Mouse (Mus musculus) forebrain, embryonic 10.5 days (tissue): ENCODE results near the gene Crip1. TPM values are rescaled to one million over a fixed set of nuclear protein-coding genes. Genes with fewer than 3 reads are reported as not detected.

Experiments
- DNase-seq: peaks from one replicate; pipeline ENCODE4 v3.0.0-alpha.2; 2017; ENCODE audit warnings: low spot score; ENCODE audit errors: extremely low spot score
- H3K27ac ChIP-seq: fragments of 300-500 bp; sonication (generic); 2 replicates; pipeline ENCODE4 v1.5.1; 2016; ENCODE audit warnings: mild to moderate bottlenecking
- H3K27me3 ChIP-seq: fragments of 300-500 bp; sonication (generic); 2 replicates; pipeline ENCODE4 v1.6.1; 2016; ENCODE audit warnings: mild to moderate bottlenecking; ENCODE audit not compliant: poor library complexity, severe bottlenecking
- H3K36me3 ChIP-seq: fragments of 300-500 bp; sonication (generic); replicated peaks from 2 replicates; pipeline ENCODE4 v1.6.1; 2016; ENCODE audit warnings: mild to moderate bottlenecking, moderate library complexity
- H3K4me1 ChIP-seq: fragments of 300-500 bp; sonication (generic); 2 replicates; pipeline ENCODE4 v1.6.1; 2016
- H3K4me3 ChIP-seq: fragments of 300-500 bp; sonication (generic); 2 replicates; pipeline ENCODE4 v1.5.1; 2016; ENCODE audit warnings: mild to moderate bottlenecking, moderate library complexity
- H3K9me3 ChIP-seq: fragments of 300-500 bp; sonication (generic); 2 replicates; pipeline ENCODE4 v1.6.1; 2016; ENCODE audit warnings: mild to moderate bottlenecking, moderate library complexity
- WGBS: fragments of 180-500 bp; shearing (Covaris S2); methylation state at CpG from one replicate; pipeline ENCODE4 v1.1.7; 2016; 5-methylcytosine and 5-hydroxymethylcytosine counted together
- polyA plus RNA-seq: library from polyadenylated mRNA; unstranded; fragments of >200 nt; fragmentation: Nextera tagmentation; extraction: Ambion mirVana; gene quantifications from 2 replicates; pipeline ENCODE4 v1.2.1, GENCODE M21; 2016

Crip1 gene
- polyA plus RNA-seq, 1 experiment from 2014 or later: 59.2 TPM

- no peak overlapping the region for H3K4me3 ChIP-seq
- H3K27ac ChIP-seq: no peak overlapping the region
- peaks cover 76% of the 10 kb centered on the region for H3K36me3 ChIP-seq
- H3K4me1 ChIP-seq: peaks cover 15% of the 10 kb centered on the region
- no peak for DNase-seq
- no peaks in the 10 kb centered on the region for H3K27me3 ChIP-seq
- WGBS: 87% methylated on average over 4 of the region's 4 CpGs
- peaks cover 6% of the 10 kb centered on the region for H3K9me3 ChIP-seq
These were observed 38.5 kb upstream of the Crip1 start for GRCm38 (mm10) chr12:113107431-113108124.

- WGBS: 92% methylated on average over 17 of the region's 17 CpGs
- Histone ChIP-seq H3K4me1 (0 out of 2 replicates have a peak, but pooled peaks cover 5% of the 10 kb centered on the region), H3K4me3 (no peak overlapping the region), H3K27ac (no peak overlapping the region), H3K9me3 (peaks cover 6% of the 10 kb centered on the region), H3K36me3 (peaks cover 76% of the 10 kb centered on the region), H3K27me3 (no peaks in the 10 kb centered on the region)
- no peak for DNase-seq
These were observed 37.4 kb upstream of the Crip1 start for GRCm38 (mm10) chr12:113108528-113109283.

GRCm38 (mm10) chr12:113109801-113110200, 36.3 kb upstream of the Crip1 start:
- WGBS: 91% methylated on average over 10 of the region's 10 CpGs
- Histone ChIP-seq H3K4me3 (no peak overlapping the region), H3K36me3 (peaks cover 76% of the 10 kb centered on the region), H3K9me3 (peaks cover 6% of the 10 kb centered on the region), H3K27ac (no peak overlapping the region), H3K27me3 (no peaks in the 10 kb centered on the region), H3K4me1 (no peaks in the 10 kb centered on the region)
- DNase-seq: no peak

GRCm38 (mm10) chr12:113114141-113114540, 32.0 kb upstream of the Crip1 start:
- WGBS: 93% methylated on average over 4 of the region's 4 CpGs
- no peak for DNase-seq
- H3K36me3 ChIP-seq: peaks cover 84% of the 10 kb centered on the region

GRCm38 (mm10) chr12:113114856-113115538, 31.1 kb upstream of the Crip1 start:
- Histone ChIP-seq H3K36me3 (peaks cover 88% of the 10 kb centered on the region), H3K27me3 (no peaks in the 10 kb centered on the region), H3K27ac (no peak overlapping the region), H3K4me1 (no peaks in the 10 kb centered on the region), H3K9me3 (no peaks in the 10 kb centered on the region), H3K4me3 (no peak overlapping the region)
- no peak for DNase-seq
- 89% methylated on average over 16 of the region's 16 CpGs for WGBS

More at GRCm38 (mm10) chr12:113114141-113114540, 32.0 kb upstream of the Crip1 start:
- H3K4me3 ChIP-seq: no peak overlapping the region
- no peaks in the 10 kb centered on the region for H3K9me3 ChIP-seq
- H3K27ac ChIP-seq: no peak overlapping the region
- H3K27me3 ChIP-seq: no peaks in the 10 kb centered on the region
- no peaks in the 10 kb centered on the region for H3K4me1 ChIP-seq

- WGBS: 86% methylated on average over 20 of the region's 20 CpGs
- Histone ChIP-seq H3K4me3 (no peak overlapping the region), H3K4me1 (no peaks in the 10 kb centered on the region), H3K27ac (no peak overlapping the region), H3K27me3 (no peaks in the 10 kb centered on the region), H3K9me3 (no peaks in the 10 kb centered on the region), H3K36me3 (peaks cover 98% of the 10 kb centered on the region)
- DNase-seq: peak; percentile 75
These were observed 26.4 kb upstream of the Crip1 start for GRCm38 (mm10) chr12:113119516-113120410.

- H3K27ac ChIP-seq: no peak overlapping the region
- no peak for DNase-seq
- H3K4me3 ChIP-seq: no peak overlapping the region
- no peaks in the 10 kb centered on the region for H3K9me3 ChIP-seq
- peaks cover 100% of the 10 kb centered on the region for H3K36me3 ChIP-seq
- no peaks in the 10 kb centered on the region for H3K4me1 ChIP-seq
- 91% methylated on average over 6 of the region's 6 CpGs for WGBS
- no peaks in the 10 kb centered on the region for H3K27me3 ChIP-seq
These were observed 21.4 kb upstream of the Crip1 start for GRCm38 (mm10) chr12:113124726-113125125.

GRCm38 (mm10) chr12:113130732-113131131, 15.4 kb upstream of the Crip1 start:
- no peak for DNase-seq
- Histone ChIP-seq H3K27ac (no peak overlapping the region), H3K36me3 (peaks cover 100% of the 10 kb centered on the region), H3K4me3 (no peak overlapping the region), H3K9me3 (no peaks in the 10 kb centered on the region), H3K27me3 (no peaks in the 10 kb centered on the region), H3K4me1 (no peaks in the 10 kb centered on the region)
- 93% methylated on average over 8 of the region's 8 CpGs for WGBS

- H3K27ac ChIP-seq: no peak overlapping the region
- H3K36me3 ChIP-seq: peaks cover 100% of the 10 kb centered on the region
- WGBS: 96% methylated on average over 14 of the region's 14 CpGs
- no peaks in the 10 kb centered on the region for H3K4me1 ChIP-seq
- H3K9me3 ChIP-seq: no peaks in the 10 kb centered on the region
- H3K27me3 ChIP-seq: no peaks in the 10 kb centered on the region
- DNase-seq: no peak
- no peak overlapping the region for H3K4me3 ChIP-seq
These were observed 14.5 kb upstream of the Crip1 start for GRCm38 (mm10) chr12:113131601-113132000.

GRCm38 (mm10) chr12:113132567-113132966, 13.5 kb upstream of the Crip1 start:
- 96% methylated on average over 2 of the region's 2 CpGs for WGBS
- Histone ChIP-seq H3K9me3 (no peaks in the 10 kb centered on the region), H3K4me3 (no peak overlapping the region), H3K27ac (no peak overlapping the region), H3K4me1 (peaks cover 3% of the 10 kb centered on the region; the same call in 1 of the 2 replicates), H3K27me3 (no peaks in the 10 kb centered on the region), H3K36me3 (peaks cover 100% of the 10 kb centered on the region)
- DNase-seq: no peak

GRCm38 (mm10) chr12:113133260-113133659, 12.9 kb upstream of the Crip1 start:
- no peaks in the 10 kb centered on the region for H3K27me3 ChIP-seq
- H3K9me3 ChIP-seq: no peaks in the 10 kb centered on the region
- no peak overlapping the region for H3K27ac ChIP-seq
- H3K4me3 ChIP-seq: no peak overlapping the region
- peaks cover 100% of the 10 kb centered on the region for H3K36me3 ChIP-seq
- no peak for DNase-seq
- WGBS: 96% methylated on average over 9 of the region's 9 CpGs
- H3K4me1 ChIP-seq: peaks cover 9% of the 10 kb centered on the region

- Histone ChIP-seq H3K27ac (no peak overlapping the region), H3K9me3 (no peaks in the 10 kb centered on the region), H3K27me3 (no peaks in the 10 kb centered on the region), H3K4me1 (peaks cover 16% of the 10 kb centered on the region), H3K4me3 (no peak overlapping the region), H3K36me3 (peaks cover 100% of the 10 kb centered on the region)
- DNase-seq: no peak
- WGBS: 86% methylated on average over 5 of the region's 5 CpGs
These were observed 12.2 kb upstream of the Crip1 start for GRCm38 (mm10) chr12:113133861-113134403.
